Mouse (Mus musculus): ENCODE measurements at regions not wholly inside any gene's neighbourhood (a gene's known extent, or its start where the extent isn't known, plus 50 kb on each side); places are given as distances from the start of the nearest gene placed in this dataset.

DNA sequence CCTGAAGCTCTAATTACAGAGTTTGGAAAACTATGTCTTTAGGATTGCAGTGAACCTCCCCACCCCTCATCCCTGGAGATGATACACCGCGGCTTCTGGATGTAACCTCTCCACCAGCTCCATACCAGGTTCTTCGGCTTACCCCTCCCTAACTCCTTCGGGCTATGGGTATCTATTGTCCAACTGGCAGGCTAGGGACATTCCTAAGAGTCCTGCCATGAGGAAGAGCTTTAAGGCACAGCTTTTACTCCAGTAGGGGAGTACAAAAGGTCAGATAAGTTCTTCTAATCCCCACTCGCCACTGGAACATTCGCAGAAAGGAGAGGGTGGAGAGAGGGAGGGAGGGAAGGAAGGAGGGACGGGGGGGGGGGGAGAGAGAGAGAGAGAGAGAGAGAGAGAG lies 188.5 kb upstream of the Bcl6 start:
- no peak for TF ChIP-seq CTCF (IDR thresholded peaks at IDR 0.05; ENCODE audit: borderline replicate concordance, control insufficient read depth, extremely low read depth, insufficient read depth, low read length, poor library complexity)
- no peak for TF ChIP-seq POLR2A (IDR thresholded peaks at IDR 0.05; ENCODE audit: control insufficient read depth, extremely low read depth, insufficient read depth, low read length, poor library complexity)
